Mouse (Mus musculus): ENCODE results near the gene Mycbpap. TPM values are rescaled to one million over a fixed set of nuclear protein-coding genes. Genes with fewer than 3 reads are reported as not detected.
A peak's percentile ranks its signal among the peaks of the same experiment; 100 is the strongest.

The Mycbpap gene
- polyA plus RNA-seq, 1 experiment from 2014 or later: 3.6 TPM

DNA sequence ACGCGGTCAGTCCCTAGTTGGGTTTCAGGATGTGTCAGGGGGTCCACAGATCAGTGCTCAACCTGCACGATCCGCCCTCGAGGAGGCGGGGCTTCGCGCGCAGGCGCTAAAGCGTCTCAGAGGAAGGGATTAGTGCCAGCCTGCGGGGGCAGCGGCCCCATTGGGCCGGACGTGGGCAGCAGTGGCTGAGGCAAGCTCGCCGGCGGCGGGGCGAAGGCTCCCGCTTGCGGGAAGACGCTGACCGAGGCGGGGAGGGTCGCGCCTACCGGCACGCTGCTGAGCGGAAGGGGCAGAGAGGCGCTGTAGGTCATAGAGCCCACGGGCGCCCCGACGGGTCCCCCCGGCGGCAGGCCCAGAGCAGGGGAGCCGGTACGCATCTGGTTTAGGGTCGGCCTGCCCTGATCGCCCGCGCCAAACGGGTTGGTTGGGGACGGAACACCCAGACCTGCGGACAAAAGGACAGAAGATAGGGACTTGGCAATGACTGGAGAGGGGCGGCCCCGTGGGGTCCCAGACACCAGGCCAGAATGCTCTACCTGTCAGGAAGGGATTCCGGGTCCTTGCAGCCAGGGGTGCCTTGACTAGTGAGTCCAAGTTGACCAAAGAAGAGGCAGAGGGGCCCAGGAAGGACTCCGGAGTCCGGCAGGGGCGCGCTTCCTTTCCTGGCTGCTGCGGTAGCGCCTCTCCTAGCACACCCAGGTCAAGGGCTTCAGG lies 30.4 kb downstream of the Mycbpap start:
- peak overlapping the region; percentile 81 for H3K4me2 ChIP-seq
- H3K27ac ChIP-seq: no peak overlapping the region
- H3K4me1 ChIP-seq: peaks cover 22% of the 10 kb centered on the region
- peak overlapping the region; percentile 81 for H3K9ac ChIP-seq
- no peaks in the 10 kb centered on the region for H3K9me3 ChIP-seq
- 5% methylated on average over 55 of the region's 55 CpGs for WGBS
- H3K4me3 ChIP-seq: peak overlapping the region; percentile 61
- ATAC-seq (ENCODE audit: insufficient number of reproducible peaks, insufficient read depth, low FRiP score, low TSS enrichment, low read depth): no peak
- H3K27me3 ChIP-seq: peaks cover 12% of the 10 kb centered on the region; the same call in 1 of the 2 replicates
- no peaks in the 10 kb centered on the region for H3K36me3 ChIP-seq

DNA sequence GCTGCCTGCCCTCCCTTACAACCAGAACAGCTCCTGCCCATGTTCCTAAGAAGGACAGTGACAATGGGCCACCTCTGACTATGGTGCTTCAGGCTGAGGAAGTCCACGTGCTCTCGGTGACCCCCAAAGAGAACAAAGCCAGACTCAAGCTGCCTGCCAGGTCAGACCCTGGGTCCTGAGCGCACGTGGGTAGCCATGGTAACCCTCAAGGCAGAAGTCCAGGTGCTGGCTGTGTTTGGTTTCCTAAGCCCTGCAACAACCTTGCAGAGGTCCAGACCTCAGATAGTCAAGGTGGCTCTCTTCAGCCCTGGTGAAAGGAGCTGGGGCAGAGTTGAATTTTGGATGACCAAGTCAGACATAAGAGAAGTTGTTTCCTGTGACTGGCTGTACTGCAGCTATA lies 31.8 kb downstream of the Mycbpap start:
- WGBS: 25% methylated on average over 4 of the region's 4 CpGs
- Histone ChIP-seq H3K4me3 (no peak overlapping the region), H3K4me1 (peaks cover 27% of the 10 kb centered on the region), H3K9me3 (no peaks in the 10 kb centered on the region), H3K36me3 (no peaks in the 10 kb centered on the region), H3K27me3 (peaks cover 16% of the 10 kb centered on the region; the same call in 1 of the 2 replicates), H3K27ac (no peak overlapping the region), H3K9ac (no peak overlapping the region), H3K4me2 (no peak overlapping the region)
- no peak for ATAC-seq (ENCODE audit: insufficient number of reproducible peaks, insufficient read depth, low FRiP score, low TSS enrichment, low read depth)

DNA sequence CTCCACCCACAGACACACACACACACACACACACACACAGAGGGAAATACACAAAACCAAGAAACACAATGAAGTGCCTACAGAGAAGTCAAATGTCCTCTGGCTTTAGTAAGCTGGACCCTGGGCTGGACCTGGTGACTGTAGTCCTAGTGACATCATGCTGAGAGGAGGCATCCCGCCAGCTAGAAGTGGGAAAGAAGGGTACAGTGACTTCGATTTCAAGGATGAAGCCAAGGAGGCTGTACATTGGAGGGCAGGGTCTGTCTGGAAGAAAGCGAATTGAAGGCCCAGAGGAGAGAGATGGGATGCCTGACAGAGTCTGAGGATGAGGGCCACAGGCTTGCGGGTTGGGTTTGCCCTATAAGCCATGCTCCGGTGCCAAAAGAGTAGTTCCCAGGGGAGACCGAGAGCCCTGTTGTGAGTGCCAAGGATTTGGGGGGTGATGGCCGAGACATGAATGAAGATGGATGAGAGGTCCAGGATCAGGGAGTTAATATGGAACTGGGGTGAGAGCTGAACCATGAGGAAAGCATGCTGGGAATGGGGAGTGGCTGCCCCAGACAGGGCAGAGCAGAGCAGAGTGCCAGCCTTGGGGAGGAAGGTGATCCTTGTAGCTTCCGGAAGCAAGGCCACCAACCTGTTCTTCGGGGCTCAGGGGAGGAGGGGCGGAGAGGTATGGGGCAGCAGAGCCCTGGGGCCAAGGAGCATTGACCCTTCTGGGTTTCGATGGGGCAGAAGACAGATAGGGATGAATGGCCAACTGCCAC lies 32.6 kb downstream of the Mycbpap start:
- no peak overlapping the region for H3K4me2 ChIP-seq
- peaks cover 18% of the 10 kb centered on the region; the same call in 1 of the 2 replicates for H3K27me3 ChIP-seq
- no peak overlapping the region for H3K27ac ChIP-seq
- H3K9me3 ChIP-seq: no peaks in the 10 kb centered on the region
- H3K36me3 ChIP-seq: no peaks in the 10 kb centered on the region
- 85% methylated on average over 11 of the region's 11 CpGs for WGBS
- no peak overlapping the region for H3K9ac ChIP-seq
- H3K4me1 ChIP-seq: peaks cover 28% of the 10 kb centered on the region
- H3K4me3 ChIP-seq: no peak overlapping the region
- ATAC-seq (ENCODE audit: insufficient number of reproducible peaks, insufficient read depth, low FRiP score, low TSS enrichment, low read depth): no peak

DNA sequence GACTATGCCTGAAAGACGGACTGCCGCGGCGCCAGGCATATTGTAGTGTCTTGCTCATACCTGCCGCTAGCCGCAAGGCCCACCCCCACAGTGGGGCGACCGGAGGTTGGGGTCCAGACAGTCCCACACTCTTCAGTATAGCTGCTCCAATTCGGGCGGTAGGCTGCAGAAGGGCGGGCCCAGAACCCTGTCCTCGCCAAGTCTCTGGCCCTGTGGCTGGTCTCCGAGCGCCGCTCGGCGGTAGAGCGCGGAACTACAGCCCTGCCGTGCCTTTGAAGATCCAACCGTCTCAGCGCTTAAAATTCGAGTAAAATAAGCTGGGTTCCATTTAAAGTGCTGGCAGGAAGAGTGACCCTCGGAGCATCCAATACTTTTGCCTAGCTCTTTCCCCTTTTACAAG lies 35.5 kb downstream of the Mycbpap start, which contains the start of gene Spata20:
Gene Spata20 (minus strand): TSS at position 179 of the 400 bp plus-strand sequence.
- Histone ChIP-seq H3K4me1 (peaks cover 20% of the 10 kb centered on the region; the same call in 1 of the 2 replicates), H3K9ac (no peak within 1 kb of the TSS), H3K4me2 (peak within 1 kb of the TSS; percentile 49), H3K36me3 (no peaks in the 10 kb centered on the region), H3K27me3 (0 out of 2 replicates have a peak, but pooled peaks cover 8% of the 10 kb centered on the region), H3K4me3 (peak within 1 kb of the TSS; percentile 19; the same call in 1 of the 2 replicates), H3K9me3 (no peaks in the 10 kb centered on the region), H3K27ac (no peak within 1 kb of the TSS)
- 2% methylated on average over 24 of the region's 24 CpGs for WGBS
- ATAC-seq (ENCODE audit: insufficient number of reproducible peaks, insufficient read depth, low FRiP score, low TSS enrichment, low read depth): peak; percentile 54; the same call in 1 of the 2 replicates

DNA sequence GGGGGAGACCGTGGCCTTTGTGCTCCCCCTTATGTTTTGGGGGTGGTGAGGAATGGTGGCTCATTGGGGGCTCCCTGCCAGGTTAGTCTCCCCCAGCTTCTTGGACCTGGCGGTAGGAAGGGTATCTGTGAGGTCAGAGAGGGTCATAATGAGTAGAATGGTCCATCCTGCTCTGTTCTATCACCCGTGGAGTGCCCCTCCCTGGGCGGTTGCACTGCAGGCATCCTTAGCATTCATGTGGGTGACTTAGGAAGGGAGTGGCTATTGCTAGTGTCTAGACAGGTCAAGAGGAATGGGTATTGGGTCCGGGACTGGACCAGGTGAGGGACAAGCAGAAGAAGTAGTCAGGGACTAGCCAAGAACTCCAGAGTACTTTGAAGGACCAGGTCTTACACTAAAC lies 36.3 kb downstream of the Mycbpap start:
- Histone ChIP-seq H3K4me1 (peaks cover 15% of the 10 kb centered on the region; the same call in 1 of the 2 replicates), H3K4me3 (no peak overlapping the region), H3K27ac (no peak overlapping the region), H3K4me2 (no peak overlapping the region), H3K36me3 (no peaks in the 10 kb centered on the region), H3K9ac (no peak overlapping the region), H3K9me3 (no peaks in the 10 kb centered on the region), H3K27me3 (0 out of 2 replicates have a peak, but pooled peaks cover 8% of the 10 kb centered on the region)
- WGBS: 78% methylated on average over 5 of the region's 5 CpGs
- no peak for ATAC-seq (ENCODE audit: insufficient number of reproducible peaks, insufficient read depth, low FRiP score, low TSS enrichment, low read depth)

DNA sequence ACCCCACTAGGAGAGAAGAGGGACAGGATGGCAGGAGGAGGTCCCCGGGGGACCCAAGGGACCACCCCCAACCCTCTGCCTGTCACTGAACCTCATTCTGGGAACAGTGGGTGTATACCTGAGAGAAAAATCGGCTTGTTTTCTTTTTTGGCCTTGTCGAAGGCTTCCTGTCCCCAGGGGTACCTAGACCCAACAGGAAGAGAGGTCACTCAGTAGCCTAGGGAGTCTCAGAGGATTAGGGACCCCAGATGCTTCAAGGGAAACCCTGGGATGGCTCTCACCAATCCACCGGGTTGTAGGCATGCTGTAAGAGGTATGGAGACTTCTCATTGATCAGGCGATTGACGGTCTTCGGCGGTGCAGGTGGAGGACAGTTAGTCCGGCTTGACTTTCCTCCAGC lies 36.9 kb downstream of the Mycbpap start:
- ATAC-seq (ENCODE audit: insufficient number of reproducible peaks, insufficient read depth, low FRiP score, low TSS enrichment, low read depth): no peak
- 87% methylated on average over 9 of the region's 9 CpGs for WGBS
- Histone ChIP-seq H3K27ac (no peak overlapping the region), H3K27me3 (0 out of 2 replicates have a peak, but pooled peaks cover 8% of the 10 kb centered on the region), H3K36me3 (no peaks in the 10 kb centered on the region), H3K9ac (no peak overlapping the region), H3K9me3 (no peaks in the 10 kb centered on the region), H3K4me3 (no peak overlapping the region), H3K4me2 (no peak overlapping the region), H3K4me1 (0 out of 2 replicates have a peak, but pooled peaks cover 11% of the 10 kb centered on the region)

DNA sequence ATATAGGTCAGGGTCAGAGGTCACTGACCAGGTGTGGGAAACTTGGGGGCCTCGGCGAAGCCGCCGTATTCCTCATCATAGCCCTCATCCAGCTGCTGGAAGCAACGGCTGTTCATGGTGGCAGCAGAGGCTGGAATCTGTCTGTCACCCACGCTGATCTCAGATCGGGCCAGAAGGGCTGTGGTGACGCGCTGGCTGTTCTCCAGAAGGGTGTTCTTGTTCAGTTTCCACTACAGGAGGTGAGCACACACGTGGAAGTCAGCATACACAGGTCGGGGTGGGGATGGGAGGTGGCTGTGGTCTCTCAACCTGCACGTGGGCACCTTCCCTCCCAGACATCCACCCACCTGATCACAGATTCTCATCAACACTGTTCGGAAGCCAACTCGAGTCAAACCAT lies 37.6 kb downstream of the Mycbpap start:
- Histone ChIP-seq H3K9me3 (no peaks in the 10 kb centered on the region), H3K27me3 (0 out of 2 replicates have a peak, but pooled peaks cover 8% of the 10 kb centered on the region), H3K4me2 (no peak overlapping the region), H3K4me3 (no peak overlapping the region), H3K4me1 (0 out of 2 replicates have a peak, but pooled peaks cover 11% of the 10 kb centered on the region), H3K9ac (no peak overlapping the region), H3K27ac (no peak overlapping the region), H3K36me3 (no peaks in the 10 kb centered on the region)
- 63% methylated on average over 14 of the region's 14 CpGs for WGBS
- no peak for ATAC-seq (ENCODE audit: insufficient number of reproducible peaks, insufficient read depth, low FRiP score, low TSS enrichment, low read depth)

DNA sequence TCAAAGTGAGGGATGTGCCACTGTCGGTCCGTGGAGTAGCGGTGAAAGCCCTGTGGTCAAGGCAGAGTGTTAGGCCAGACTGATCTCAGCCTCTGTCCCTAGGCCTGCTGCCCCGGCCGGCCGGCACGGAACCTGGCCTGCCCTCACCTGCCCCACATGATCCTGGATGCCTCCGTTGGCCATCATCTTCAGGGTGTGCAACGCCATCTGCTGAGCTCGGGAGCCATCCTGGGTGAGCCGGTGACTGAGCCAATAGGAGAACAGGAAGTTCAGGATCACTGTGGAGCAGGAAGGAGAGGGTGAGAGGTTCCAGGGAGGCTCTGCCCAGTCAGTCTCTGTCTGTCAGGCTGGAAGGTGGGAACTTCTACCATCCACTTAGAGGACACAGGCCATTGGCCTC lies 38.1 kb downstream of the Mycbpap start:
- Histone ChIP-seq H3K9ac (no peak overlapping the region), H3K9me3 (no peaks in the 10 kb centered on the region), H3K4me3 (no peak overlapping the region), H3K27me3 (peaks cover 8% of the 10 kb centered on the region; the same call in 1 of the 2 replicates), H3K27ac (no peak overlapping the region), H3K4me1 (0 out of 2 replicates have a peak, but pooled peaks cover 11% of the 10 kb centered on the region), H3K36me3 (no peaks in the 10 kb centered on the region), H3K4me2 (no peak overlapping the region)
- 63% methylated on average over 11 of the region's 11 CpGs for WGBS
- no peak for ATAC-seq (ENCODE audit: insufficient number of reproducible peaks, insufficient read depth, low FRiP score, low TSS enrichment, low read depth)

DNA sequence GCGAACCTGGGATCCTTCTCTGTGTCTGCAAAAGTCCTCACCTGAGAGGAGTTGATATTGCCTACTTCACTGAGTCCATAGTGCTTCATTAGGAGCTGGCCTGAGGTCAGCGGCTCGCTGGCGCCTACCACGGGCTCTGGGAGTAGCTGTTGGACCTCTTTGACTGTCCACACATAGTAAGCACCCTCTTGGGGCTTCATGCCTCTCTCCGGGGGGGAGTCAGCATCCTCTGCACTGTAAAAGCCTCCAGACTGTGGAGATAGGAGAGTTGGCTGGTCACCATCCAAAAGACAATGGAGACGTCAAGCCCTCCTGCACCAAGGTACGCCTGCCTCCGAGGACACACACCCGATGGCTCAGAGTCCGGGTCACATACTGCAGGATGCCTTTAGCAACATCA lies 38.8 kb downstream of the Mycbpap start:
- WGBS: 89% methylated on average over 11 of the region's 11 CpGs
- no peak for ATAC-seq (ENCODE audit: insufficient number of reproducible peaks, insufficient read depth, low FRiP score, low TSS enrichment, low read depth)

DNA sequence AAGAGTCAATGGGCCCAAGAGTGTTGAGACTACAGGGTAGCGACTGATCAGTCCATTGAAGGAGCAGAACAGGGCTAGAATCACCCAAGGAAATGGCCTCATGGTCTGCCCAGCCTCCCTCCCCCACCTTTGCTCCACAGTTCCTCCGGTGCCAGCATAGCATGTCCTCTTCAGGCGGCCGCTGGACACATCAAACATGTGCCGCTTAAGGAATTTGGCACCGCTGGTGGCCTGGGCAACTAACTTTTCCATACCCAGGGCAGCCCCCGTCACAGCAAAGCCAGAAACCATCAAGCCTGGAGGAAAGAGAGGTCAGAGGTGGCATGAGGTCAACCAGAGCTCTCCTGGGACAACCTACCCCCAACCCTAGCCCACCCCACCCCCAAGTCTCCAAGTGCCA lies 39.6 kb downstream of the Mycbpap start:
- Histone ChIP-seq H3K27ac (no peak overlapping the region), H3K27me3 (peaks cover 16% of the 10 kb centered on the region; the same call in 1 of the 2 replicates)

More for the DNA sequence above, 38.8 kb downstream of the Mycbpap start:
- Histone ChIP-seq H3K36me3 (no peaks in the 10 kb centered on the region), H3K9me3 (no peaks in the 10 kb centered on the region), H3K4me1 (0 out of 2 replicates have a peak, but pooled peaks cover 11% of the 10 kb centered on the region), H3K27ac (no peak overlapping the region), H3K4me3 (no peak overlapping the region), H3K9ac (no peak overlapping the region), H3K27me3 (peaks cover 11% of the 10 kb centered on the region; the same call in 1 of the 2 replicates), H3K4me2 (no peak overlapping the region)

DNA sequence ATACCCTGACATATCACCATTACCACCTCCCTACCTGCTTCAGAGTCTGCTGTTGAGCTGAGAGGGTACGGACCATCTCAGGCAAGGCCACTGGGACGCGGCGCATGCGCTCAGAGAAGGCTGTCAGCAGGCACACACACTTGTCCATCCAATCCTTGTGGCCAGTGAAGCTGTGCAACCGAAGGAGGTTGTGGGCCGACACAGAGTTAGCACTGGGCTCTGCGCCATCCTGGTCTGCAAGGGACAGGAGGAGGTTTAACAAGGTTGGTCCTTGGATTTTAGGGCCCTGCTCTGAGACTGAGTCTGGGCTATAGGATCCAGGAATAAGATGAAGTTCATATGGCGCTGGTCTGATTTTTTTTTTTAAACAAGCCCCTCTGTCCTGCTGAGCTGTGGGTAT lies 41.2 kb downstream of the Mycbpap start:
- Histone ChIP-seq H3K27me3 (peaks cover 27% of the 10 kb centered on the region), H3K9ac (no peak overlapping the region), H3K9me3 (no peaks in the 10 kb centered on the region), H3K36me3 (no peaks in the 10 kb centered on the region), H3K4me3 (no peak overlapping the region), H3K27ac (no peak overlapping the region), H3K4me2 (no peak overlapping the region), H3K4me1 (peaks cover 21% of the 10 kb centered on the region)
- WGBS: 88% methylated on average over 9 of the region's 9 CpGs
- no peak for ATAC-seq (ENCODE audit: insufficient number of reproducible peaks, insufficient read depth, low FRiP score, low TSS enrichment, low read depth)

More for the DNA sequence above, 39.6 kb downstream of the Mycbpap start:
- no peak overlapping the region for H3K4me3 ChIP-seq
- WGBS: 87% methylated on average over 7 of the region's 7 CpGs
- no peak overlapping the region for H3K9ac ChIP-seq
- no peak overlapping the region for H3K4me2 ChIP-seq
- no peaks in the 10 kb centered on the region for H3K36me3 ChIP-seq
- 0 out of 2 replicates have a peak, but pooled peaks cover 18% of the 10 kb centered on the region for H3K4me1 ChIP-seq
- no peak for ATAC-seq (ENCODE audit: insufficient number of reproducible peaks, insufficient read depth, low FRiP score, low TSS enrichment, low read depth)
- H3K9me3 ChIP-seq: no peaks in the 10 kb centered on the region

Measured in embryonic facial prominence, embryonic 13.5 days (tissue).